Mouse (Mus musculus): ENCODE measurements around the gene Ggn. TPM values are rescaled to one million over a fixed set of nuclear protein-coding genes. Genes with fewer than 3 reads are reported as not detected.
"Not testable (repeated sequence)": the region's sequence is repeated elsewhere in the genome, so short reads cannot be mapped to it uniquely, and the experiment has no call there.

Ggn gene
- polyA plus RNA-seq, 1 experiment from 2014 or later = 0.67 TPM

GRCm38 (mm10) chr7:29137429-29137828, 32.6 kb upstream of the Ggn start:
- peaks cover 6% of the 10 kb centered on the region; the same call in 1 of the 2 replicates for H3K4me1 ChIP-seq (replicated peaks; ENCODE audit: control insufficient read depth, insufficient read depth, low read length)
- no peak overlapping the region for H3K4me3 ChIP-seq (ENCODE audit: low read length)
- no peak overlapping the region for H3K9ac ChIP-seq (ENCODE audit: low read length)
- 39% methylated on average over 16 of the region's 16 CpGs for WGBS
- H3K36me3 ChIP-seq (ENCODE audit: control insufficient read depth, insufficient read depth, low read length) = no peaks in the 10 kb centered on the region
- ATAC-seq (ENCODE audit: low read depth) = no peak
- H3K27ac ChIP-seq (ENCODE audit: low read length) = no peak overlapping the region
- H3K4me2 ChIP-seq (ENCODE audit: low read depth, low read length) = no peak overlapping the region
- no peaks in the 10 kb centered on the region for H3K9me3 ChIP-seq (ENCODE audit: control insufficient read depth, low read length)
- no peaks in the 10 kb centered on the region for H3K27me3 ChIP-seq (ENCODE audit: control insufficient read depth, insufficient read depth, low read depth, low read length)

GRCm38 (mm10) chr7:29139237-29139636, 30.8 kb upstream of the Ggn start:
- H3K4me3 ChIP-seq (ENCODE audit: low read length); H3K36me3 ChIP-seq (ENCODE audit: control insufficient read depth, insufficient read depth, low read length); H3K27me3 ChIP-seq (ENCODE audit: control insufficient read depth, insufficient read depth, low read depth, low read length); H3K4me2 ChIP-seq (ENCODE audit: low read depth, low read length); ATAC-seq (ENCODE audit: low read depth); H3K4me1 ChIP-seq (replicated peaks; ENCODE audit: control insufficient read depth, insufficient read depth, low read length); H3K27ac ChIP-seq (ENCODE audit: low read length); H3K9ac ChIP-seq (ENCODE audit: low read length); H3K9me3 ChIP-seq (ENCODE audit: control insufficient read depth, low read length): not testable (repeated sequence)
- WGBS = 87% methylated on average over 3 of the region's 4 CpGs

- Histone ChIP-seq H3K4me2 (ENCODE audit: low read depth, low read length) (no peak overlapping the region), H3K4me3 (ENCODE audit: low read length) (no peak overlapping the region), H3K9me3 (ENCODE audit: control insufficient read depth, low read length) (no peaks in the 10 kb centered on the region), H3K4me1 (replicated peaks; ENCODE audit: control insufficient read depth, insufficient read depth, low read length) (no peaks in the 10 kb centered on the region), H3K27ac (ENCODE audit: low read length) (no peak overlapping the region), H3K36me3 (ENCODE audit: control insufficient read depth, insufficient read depth, low read length) (no peaks in the 10 kb centered on the region), H3K9ac (ENCODE audit: low read length) (no peak overlapping the region), H3K27me3 (ENCODE audit: control insufficient read depth, insufficient read depth, low read depth, low read length) (no peaks in the 10 kb centered on the region)
- 58% methylated on average over 8 of the region's 8 CpGs for WGBS
- no peak for ATAC-seq (ENCODE audit: low read depth)
Measured at GRCm38 (mm10) chr7:29141416-29141815, 28.6 kb upstream of the Ggn start.

- H3K9me3 ChIP-seq (ENCODE audit: control insufficient read depth, low read length) = no peaks in the 10 kb centered on the region
- H3K36me3 ChIP-seq (ENCODE audit: control insufficient read depth, insufficient read depth, low read length) = no peaks in the 10 kb centered on the region
- H3K4me3 ChIP-seq (ENCODE audit: low read length) = no peak overlapping the region
- H3K4me2 ChIP-seq (ENCODE audit: low read depth, low read length) = no peak overlapping the region
- no peaks in the 10 kb centered on the region for H3K27me3 ChIP-seq (ENCODE audit: control insufficient read depth, insufficient read depth, low read depth, low read length)
- H3K4me1 ChIP-seq (replicated peaks; ENCODE audit: control insufficient read depth, insufficient read depth, low read length) = no peaks in the 10 kb centered on the region
- no peak overlapping the region for H3K9ac ChIP-seq (ENCODE audit: low read length)
- 90% methylated on average over 4 of the region's 4 CpGs for WGBS
- H3K27ac ChIP-seq (ENCODE audit: low read length) = no peak overlapping the region
- no peak for ATAC-seq (ENCODE audit: low read depth)
Measured at GRCm38 (mm10) chr7:29144006-29144405, 26.0 kb upstream of the Ggn start.

GRCm38 (mm10) chr7:29146625-29147367, 23.2 kb upstream of the Ggn start:
- H3K4me3 ChIP-seq (ENCODE audit: low read length) = no peak overlapping the region
- H3K27me3 ChIP-seq (ENCODE audit: control insufficient read depth, insufficient read depth, low read depth, low read length) = no peaks in the 10 kb centered on the region
- H3K4me2 ChIP-seq (ENCODE audit: low read depth, low read length) = no peak overlapping the region
- ATAC-seq (ENCODE audit: low read depth) = no peak
- no peaks in the 10 kb centered on the region for H3K36me3 ChIP-seq (ENCODE audit: control insufficient read depth, insufficient read depth, low read length)
- 70% methylated on average over 7 of the region's 7 CpGs for WGBS
- H3K27ac ChIP-seq (ENCODE audit: low read length) = no peak overlapping the region
- H3K9me3 ChIP-seq (ENCODE audit: control insufficient read depth, low read length) = no peaks in the 10 kb centered on the region
- H3K9ac ChIP-seq (ENCODE audit: low read length) = no peak overlapping the region
- no peaks in the 10 kb centered on the region for H3K4me1 ChIP-seq (replicated peaks; ENCODE audit: control insufficient read depth, insufficient read depth, low read length)

GRCm38 (mm10) chr7:29148771-29149170, 21.2 kb upstream of the Ggn start:
- Histone ChIP-seq H3K4me2 (ENCODE audit: low read depth, low read length) (no peak overlapping the region), H3K4me3 (ENCODE audit: low read length) (no peak overlapping the region), H3K36me3 (ENCODE audit: control insufficient read depth, insufficient read depth, low read length) (no peaks in the 10 kb centered on the region), H3K27me3 (ENCODE audit: control insufficient read depth, insufficient read depth, low read depth, low read length) (no peaks in the 10 kb centered on the region), H3K27ac (ENCODE audit: low read length) (no peak overlapping the region), H3K9ac (ENCODE audit: low read length) (no peak overlapping the region), H3K4me1 (replicated peaks; ENCODE audit: control insufficient read depth, insufficient read depth, low read length) (no peaks in the 10 kb centered on the region), H3K9me3 (ENCODE audit: control insufficient read depth, low read length) (no peaks in the 10 kb centered on the region)
- ATAC-seq (ENCODE audit: low read depth) = no peak
- WGBS = 91% methylated on average over 15 of the region's 15 CpGs

GRCm38 (mm10) chr7:29151486-29151885, 18.5 kb upstream of the Ggn start:
- no peak for ATAC-seq (ENCODE audit: low read depth)
- WGBS = 57% methylated on average over 10 of the region's 10 CpGs
- H3K27me3 ChIP-seq (ENCODE audit: control insufficient read depth, insufficient read depth, low read depth, low read length) = no peaks in the 10 kb centered on the region
- H3K4me2 ChIP-seq (ENCODE audit: low read depth, low read length) = no peak overlapping the region
- no peak overlapping the region for H3K27ac ChIP-seq (ENCODE audit: low read length)
- H3K4me1 ChIP-seq (replicated peaks; ENCODE audit: control insufficient read depth, insufficient read depth, low read length) = no peaks in the 10 kb centered on the region; the same call in 1 of the 2 replicates
- H3K9ac ChIP-seq (ENCODE audit: low read length) = no peak overlapping the region
- H3K36me3 ChIP-seq (ENCODE audit: control insufficient read depth, insufficient read depth, low read length) = no peaks in the 10 kb centered on the region
- H3K9me3 ChIP-seq (ENCODE audit: control insufficient read depth, low read length) = no peaks in the 10 kb centered on the region
- H3K4me3 ChIP-seq (ENCODE audit: low read length) = no peak overlapping the region

GRCm38 (mm10) chr7:29154018-29154720, 15.8 kb upstream of the Ggn start:
- WGBS = 93% methylated on average over 14 of the region's 14 CpGs
- Histone ChIP-seq H3K36me3 (ENCODE audit: control insufficient read depth, insufficient read depth, low read length) (no peaks in the 10 kb centered on the region), H3K27ac (ENCODE audit: low read length) (no peak overlapping the region), H3K4me3 (ENCODE audit: low read length) (no peak overlapping the region), H3K4me2 (ENCODE audit: low read depth, low read length) (no peak overlapping the region), H3K9me3 (ENCODE audit: control insufficient read depth, low read length) (no peaks in the 10 kb centered on the region), H3K9ac (ENCODE audit: low read length) (no peak overlapping the region), H3K27me3 (ENCODE audit: control insufficient read depth, insufficient read depth, low read depth, low read length) (peaks cover 11% of the 10 kb centered on the region), H3K4me1 (replicated peaks; ENCODE audit: control insufficient read depth, insufficient read depth, low read length) (no peaks in the 10 kb centered on the region; the same call in 1 of the 2 replicates)
- no peak for ATAC-seq (ENCODE audit: low read depth)

GRCm38 (mm10) chr7:29155196-29155837, 14.7 kb upstream of the Ggn start:
- Histone ChIP-seq H3K27ac (ENCODE audit: low read length) (peak overlapping the region; percentile 85), H3K27me3 (ENCODE audit: control insufficient read depth, insufficient read depth, low read depth, low read length) (peaks cover 17% of the 10 kb centered on the region), H3K4me1 (replicated peaks; ENCODE audit: control insufficient read depth, insufficient read depth, low read length) (no peaks in the 10 kb centered on the region; the same call in 1 of the 2 replicates), H3K9ac (ENCODE audit: low read length) (peak overlapping the region; percentile 85), H3K4me3 (ENCODE audit: low read length) (peak overlapping the region; percentile 85), H3K36me3 (ENCODE audit: control insufficient read depth, insufficient read depth, low read length) (no peaks in the 10 kb centered on the region), H3K4me2 (ENCODE audit: low read depth, low read length) (peak overlapping the region; percentile 96), H3K9me3 (ENCODE audit: control insufficient read depth, low read length) (no peaks in the 10 kb centered on the region)
- peak; percentile 94 for ATAC-seq (ENCODE audit: low read depth)
- 8% methylated on average over 31 of the region's 37 CpGs for WGBS
